Mouse (Mus musculus) megakaryocyte, embryonic 14.5 days (primary cell): Measurements from ENCODE around the gene Ifrd2.

Experiments used
- FLI1 ChIP-seq: IDR thresholded peaks from 2 replicates; pipeline ENCODE4 v1.6.1; 2012; ENCODE audit warnings: low read length, inconsistent platforms, mixed read lengths
- GATA1 ChIP-seq: IDR thresholded peaks from 3 replicates; pipeline ENCODE4 v1.6.1; 2012; ENCODE audit warnings: mixed read lengths, low read length, inconsistent platforms, borderline replicate concordance

DNA sequence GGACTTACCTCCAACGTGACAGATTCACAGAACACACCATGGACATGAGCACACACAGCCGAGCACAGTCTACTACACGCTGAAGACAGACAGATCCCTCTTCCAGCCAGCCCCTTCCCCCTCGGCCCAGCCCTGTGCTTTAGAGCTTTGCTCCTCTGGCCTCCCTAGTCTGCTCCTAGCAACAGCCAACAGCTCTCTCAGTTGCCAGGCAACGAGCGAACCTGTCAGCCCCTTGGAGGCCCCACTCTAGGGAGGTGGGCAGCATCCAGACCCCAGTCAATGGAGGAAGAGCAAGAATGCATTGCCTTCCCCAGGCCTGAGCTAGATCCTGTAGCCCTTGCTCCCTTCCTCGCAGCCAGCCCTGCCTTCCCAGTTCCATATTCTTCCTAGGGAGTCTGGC is 49.6 kb downstream of the Ifrd2 start:
- no peak for TF ChIP-seq GATA1
- TF ChIP-seq FLI1, result no peak
